Mouse (Mus musculus) spleen, adult 12 weeks (tissue): Measurements from ENCODE around the gene Angptl4.
"Not testable (repeated sequence)": the region's sequence is repeated elsewhere in the genome, so short reads cannot be mapped to it uniquely, and the experiment has no call there.

Experiments
- DNase-seq: peaks from one replicate; pipeline ENCODE4 v3.0.0; 2022; ENCODE audit warnings: low spot score

Gene Angptl4

GRCm38 (mm10) chr17:33781124-33781977 lies at the start of gene Angptl4:
Gene Angptl4 (minus strand): TSS chr17:33781830.
- DNase-seq: peak; percentile 34

- no peak for DNase-seq
Observed at GRCm38 (mm10) chr17:33829561-33829960, 47.9 kb upstream of the Angptl4 start.

- no peak for DNase-seq
Observed at GRCm38 (mm10) chr17:33828892-33829291, 47.3 kb upstream of the Angptl4 start.

GRCm38 (mm10) chr17:33826850-33827249 lies 45.2 kb upstream of the Angptl4 start:
- DNase-seq: peak; percentile 57

- no peak for DNase-seq
Observed at GRCm38 (mm10) chr17:33825462-33825861, 43.8 kb upstream of the Angptl4 start.

GRCm38 (mm10) chr17:33824997-33825330 lies 43.3 kb upstream of the Angptl4 start:
- DNase-seq: not testable (repeated sequence)

- peak; percentile 98 for DNase-seq
Observed at GRCm38 (mm10) chr17:33824084-33824996, 42.7 kb upstream of the Angptl4 start, which contains the start of the genes Rps28 and Ndufa7. Gene Rps28 (minus strand): TSS chr17:33824562. Gene Ndufa7 (plus strand): TSS chr17:33824572.

GRCm38 (mm10) chr17:33823171-33823570 lies 41.5 kb upstream of the Angptl4 start:
- not testable (repeated sequence) for DNase-seq

GRCm38 (mm10) chr17:33822436-33822959 lies 40.9 kb upstream of the Angptl4 start:
- no peak for DNase-seq

- DNase-seq: no peak
Observed at GRCm38 (mm10) chr17:33817969-33818643, 36.5 kb upstream of the Angptl4 start.

- peak; percentile 77 for DNase-seq
Observed at GRCm38 (mm10) chr17:33817184-33817968, 35.7 kb upstream of the Angptl4 start.

GRCm38 (mm10) chr17:33816612-33817011 lies 35.0 kb upstream of the Angptl4 start:
- DNase-seq: no peak

- DNase-seq: no peak
Observed at GRCm38 (mm10) chr17:33815399-33815798, 33.8 kb upstream of the Angptl4 start.

- no peak for DNase-seq
Observed at GRCm38 (mm10) chr17:33812990-33813389, 31.4 kb upstream of the Angptl4 start.

GRCm38 (mm10) chr17:33812475-33812874 lies 30.8 kb upstream of the Angptl4 start:
- no peak for DNase-seq

- no peak for DNase-seq
Observed at GRCm38 (mm10) chr17:33811142-33811516, 29.5 kb upstream of the Angptl4 start.

- peak; percentile 68 for DNase-seq
Observed at GRCm38 (mm10) chr17:33810334-33811141, 28.9 kb upstream of the Angptl4 start, which contains the start of gene Kank3. Gene Kank3 (plus strand): TSS chr17:33810519.

GRCm38 (mm10) chr17:33808192-33808591 lies 26.6 kb upstream of the Angptl4 start:
- no peak for DNase-seq

- no peak for DNase-seq
Observed at GRCm38 (mm10) chr17:33807181-33807888, 25.7 kb upstream of the Angptl4 start.
